Mouse (Mus musculus) bone marrow, adult 2 months (tissue): Measurements from ENCODE around the gene H2-DMa. TPM values are rescaled to one million over a fixed set of nuclear protein-coding genes. Genes with fewer than 3 reads are reported as not detected.
A peak's percentile ranks its signal among the peaks of the same experiment; 100 is the strongest.

Experiments
- H3K27ac ChIP-seq: fragments of 200-500 bp; 2 replicates; pipeline ENCODE4 v1.5.1; 2012; ENCODE audit warnings: low read depth, mild to moderate bottlenecking, control low read depth, inconsistent platforms, low read length; ENCODE audit not compliant: control insufficient read depth, poor library complexity, insufficient read depth
- H3K4me1 ChIP-seq: fragments of 200-500 bp; 2 replicates; pipeline ENCODE4 v1.6.1; 2011; ENCODE audit warnings: low read length; ENCODE audit not compliant: control insufficient read depth, insufficient read depth
- H3K4me3 ChIP-seq: fragments of 200-500 bp; replicated peaks from 2 replicates; pipeline ENCODE3; 2011; ENCODE audit warnings: mild to moderate bottlenecking, low read depth, low read length, control low read depth; ENCODE audit not compliant: control insufficient read depth
- CTCF ChIP-seq: fragments of 200-500 bp; IDR thresholded peaks from 2 replicates; pipeline ENCODE4 v1.5.1; 2011; ENCODE audit warnings: low read length, control low read depth; ENCODE audit not compliant: control insufficient read depth, insufficient read depth
- POLR2A ChIP-seq: fragments of 200-500 bp; IDR thresholded peaks from 2 replicates; pipeline ENCODE4 v1.6.1; 2011; ENCODE audit warnings: low read depth, mild to moderate bottlenecking, control low read depth, low read length, borderline replicate concordance; ENCODE audit not compliant: control insufficient read depth
- WGBS: fragments of 180-500 bp; shearing (Covaris S2); methylation state at CpG from one replicate; pipeline ENCODE4 v1.1.7; 2018; 5-methylcytosine and 5-hydroxymethylcytosine counted together
- polyA plus RNA-seq: library from polyadenylated mRNA; stranded (reverse); fragments of >200 nt; gene quantifications from 2 replicates; pipeline ENCODE4 v1.2.4, GENCODE M21; 2011; ENCODE audit warnings: low replicate concordance; ENCODE audit not compliant: missing spikeins, insufficient read depth, insufficient read length

The H2-DMa gene
- polyA plus RNA-seq, 1 experiment = 38.5 TPM

DNA sequence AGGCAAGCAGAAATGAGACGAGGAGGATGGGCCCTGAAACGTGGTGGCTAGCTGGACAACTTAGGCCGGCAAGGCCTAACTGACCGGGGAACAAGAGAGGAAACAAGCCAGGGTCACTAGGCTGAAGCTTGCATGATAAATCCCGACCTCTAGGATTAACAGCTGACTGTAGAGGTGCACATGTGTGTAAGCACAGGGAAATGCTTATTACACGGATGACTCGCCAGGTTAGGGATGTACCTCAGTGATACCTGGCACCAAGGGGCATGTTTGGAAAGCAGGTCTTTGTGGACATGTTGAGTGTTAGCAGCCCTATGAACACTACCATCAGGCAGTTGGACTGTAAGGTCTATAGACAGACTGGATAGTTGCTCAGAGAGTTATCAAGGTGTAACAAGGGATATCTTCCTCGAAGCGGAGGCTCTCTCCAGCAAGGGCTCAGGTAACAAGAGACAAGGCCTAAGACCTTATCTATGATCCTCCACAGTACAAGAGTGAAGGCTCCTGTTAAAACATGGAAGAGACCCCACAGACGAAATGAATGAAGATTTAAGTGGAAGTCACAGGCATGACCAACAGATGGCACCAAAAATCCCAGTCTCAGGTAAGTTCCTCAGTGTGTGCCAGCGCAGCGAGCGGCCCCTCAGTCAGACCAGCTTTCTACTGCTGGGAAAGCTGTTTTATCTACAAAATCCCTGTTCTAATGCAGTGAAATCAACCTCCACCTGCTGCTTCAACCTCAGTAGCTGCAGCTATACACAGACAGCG, 10.1 kb upstream of the H2-DMa start:
- WGBS = 73% methylated on average over 14 of the region's 14 CpGs
- Histone ChIP-seq H3K4me3 (no peak overlapping the region), H3K4me1 (no peaks in the 10 kb centered on the region), H3K27ac (no peak overlapping the region)
- peak; percentile 25; the same call in 1 of the 2 replicates for TF ChIP-seq CTCF
- no peak for TF ChIP-seq POLR2A

DNA sequence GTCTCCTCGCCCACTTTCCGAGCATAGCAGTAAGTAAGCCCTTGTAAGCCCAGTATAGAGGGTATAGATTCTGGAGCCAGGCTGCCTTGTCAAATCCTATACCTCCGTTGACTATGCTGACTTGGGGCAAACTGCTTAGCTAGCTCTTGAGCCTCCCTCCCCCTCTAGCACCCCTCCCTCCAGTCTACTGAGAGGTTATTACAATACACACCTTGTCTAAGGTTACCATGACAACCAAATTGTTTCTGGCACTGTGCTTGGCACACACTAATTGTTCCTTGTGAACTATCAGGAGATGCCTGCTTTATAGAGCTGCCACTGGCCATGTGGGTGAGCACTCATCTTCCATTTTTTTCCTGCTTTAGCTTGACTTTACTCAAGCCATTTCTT, 9.5 kb upstream of the H2-DMa start:
- H3K27ac ChIP-seq = no peak overlapping the region
- H3K4me1 ChIP-seq = no peaks in the 10 kb centered on the region
- 65% methylated on average over 3 of the region's 3 CpGs for WGBS
- no peak overlapping the region for H3K4me3 ChIP-seq
- no peak for TF ChIP-seq POLR2A

- 90% methylated on average over 8 of the region's 8 CpGs for WGBS
- H3K4me1 ChIP-seq = no peaks in the 10 kb centered on the region
- no peak overlapping the region for H3K4me3 ChIP-seq
- TF ChIP-seq POLR2A (no peak), CTCF (no peak)
- no peak overlapping the region for H3K27ac ChIP-seq
Observed at GRCm38 (mm10) chr17:34110309-34110708, 9.0 kb upstream of the H2-DMa start.

DNA sequence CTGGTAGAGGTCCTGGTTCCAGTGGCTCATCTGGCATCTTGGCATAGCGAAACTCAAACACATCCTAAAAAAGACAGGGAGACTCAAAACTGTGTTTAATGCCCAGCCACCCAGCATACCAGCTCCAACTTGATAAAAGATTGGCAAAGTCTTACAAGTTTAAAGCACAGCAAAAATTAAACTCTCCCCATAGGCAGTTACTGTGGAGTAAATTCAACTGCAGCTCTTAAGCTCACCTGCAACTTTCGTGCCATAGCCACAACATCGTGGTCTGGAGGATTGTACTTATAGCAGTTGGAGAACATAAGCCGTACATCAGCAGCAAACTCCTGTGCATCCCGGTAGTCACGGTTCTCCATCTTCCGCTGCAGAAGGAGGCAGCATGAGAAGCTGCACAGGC, 5.2 kb upstream of the H2-DMa start:
- Histone ChIP-seq H3K4me1 (no peaks in the 10 kb centered on the region; the same call in 1 of the 2 replicates), H3K4me3 (no peak overlapping the region), H3K27ac (no peak overlapping the region)
- WGBS = 94% methylated on average over 7 of the region's 7 CpGs
- TF ChIP-seq CTCF = no peak
- no peak for TF ChIP-seq POLR2A

- Histone ChIP-seq H3K4me3 (peak overlapping the region; percentile 93), H3K4me1 (no peaks in the 10 kb centered on the region; the same call in 1 of the 2 replicates), H3K27ac (no peak overlapping the region)
- TF ChIP-seq CTCF = no peak
- TF ChIP-seq POLR2A = no peak
- WGBS = 20% methylated on average over 7 of the region's 7 CpGs
Observed at GRCm38 (mm10) chr17:34116736-34117370, 2.5 kb upstream of the H2-DMa start.

GRCm38 (mm10) chr17:34117421-34118112, 1.8 kb upstream of the H2-DMa start:
- peak overlapping the region; percentile 99; the same call in 1 of the 2 replicates for H3K27ac ChIP-seq
- peak overlapping the region; percentile 93 for H3K4me3 ChIP-seq
- WGBS = 0% methylated on average over 5 of the region's 5 CpGs
- H3K4me1 ChIP-seq = no peaks in the 10 kb centered on the region; the same call in 1 of the 2 replicates
- TF ChIP-seq POLR2A (no peak), CTCF (no peak)

DNA sequence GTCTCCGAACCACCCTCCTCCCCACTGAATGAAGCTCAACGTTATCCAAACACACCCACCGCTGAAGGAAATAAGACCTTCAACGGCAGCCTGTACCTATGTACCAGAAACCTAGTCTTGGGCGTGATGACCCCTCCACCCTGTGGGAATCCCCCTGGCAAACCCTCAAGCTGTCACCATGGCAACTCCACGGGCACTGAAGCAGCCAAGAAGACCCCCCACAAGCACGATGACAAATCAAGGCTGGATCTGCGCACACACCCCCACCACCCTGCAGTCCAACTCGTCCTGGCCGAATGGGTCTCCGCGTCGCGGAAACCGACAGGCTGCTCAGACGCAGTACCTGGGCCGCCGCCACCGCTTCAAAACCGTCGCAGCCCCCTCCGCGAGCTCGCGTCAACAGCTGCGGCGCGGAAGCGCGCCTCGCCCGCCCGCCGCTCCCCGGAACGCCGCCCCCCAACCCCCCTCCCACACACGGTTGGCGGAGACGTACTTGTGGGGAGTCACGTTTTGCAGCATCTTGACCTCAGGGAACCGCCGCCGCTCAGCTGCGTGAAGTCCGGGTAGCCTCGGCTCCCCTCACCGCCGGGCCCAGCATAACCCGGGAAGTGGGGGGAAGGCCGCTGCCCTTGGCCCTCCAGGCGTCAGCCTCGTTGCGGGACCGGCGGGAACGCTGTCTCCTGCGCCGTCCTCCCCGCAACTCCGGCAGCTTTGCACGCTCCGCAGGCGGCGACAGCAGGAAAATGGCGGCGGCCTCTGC, 1.0 kb upstream of the H2-DMa start:
- TF ChIP-seq CTCF (no peak), POLR2A (no peak)
- Histone ChIP-seq H3K4me1 (no peaks in the 10 kb centered on the region; the same call in 1 of the 2 replicates), H3K27ac (peak overlapping the region; percentile 99), H3K4me3 (peak overlapping the region; percentile 93)
- under 1% methylated on average over 67 of the region's 67 CpGs for WGBS

DNA sequence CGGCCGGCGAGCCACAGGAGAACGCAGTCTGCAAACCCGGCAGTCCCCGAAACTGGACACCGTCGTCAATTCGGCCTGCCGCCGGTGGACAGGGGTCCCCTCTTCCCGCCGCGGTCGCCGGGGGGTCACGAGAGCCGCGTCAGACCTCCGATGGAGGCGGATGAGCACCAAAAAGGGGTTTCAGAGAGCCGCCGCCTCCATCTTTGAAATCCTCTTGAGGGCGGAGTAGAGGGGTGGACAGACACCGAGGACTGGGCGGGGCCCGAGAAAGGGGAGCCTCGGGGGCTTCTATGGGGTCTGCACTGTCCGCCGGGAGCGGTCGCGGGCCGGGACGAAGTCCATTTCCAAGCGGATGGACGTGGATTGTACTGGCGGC, 480 bp upstream of the H2-DMa start:
- H3K27ac ChIP-seq = peak overlapping the region; percentile 99
- TF ChIP-seq CTCF (no peak), POLR2A (no peak)
- H3K4me1 ChIP-seq = peaks cover 1% of the 10 kb centered on the region; the same call in 1 of the 2 replicates
- WGBS = under 1% methylated on average over 38 of the region's 38 CpGs
- peak overlapping the region; percentile 93 for H3K4me3 ChIP-seq
